Mouse (Mus musculus) CH12.LX (cell line): Measurements from ENCODE around the gene Matk. TPM values are rescaled to one million over a fixed set of nuclear protein-coding genes. Genes with fewer than 3 reads are reported as not detected.

Experiments used
- DNase-seq: peaks from one replicate; pipeline ENCODE4 v3.0.0-alpha.2; 2013; ENCODE audit errors: extremely low read depth
- H3K27ac ChIP-seq: 2 replicates; pipeline ENCODE4 v1.5.1; 2012; ENCODE audit warnings: low read depth, mild to moderate bottlenecking, control low read depth, moderate library complexity; ENCODE audit not compliant: insufficient read depth
- H3K27me3 ChIP-seq: replicated peaks from 2 replicates; pipeline ENCODE3; 2012; ENCODE audit warnings: inconsistent platforms
- H3K36me3 ChIP-seq, 2 experiments: replicated peaks in 1 of 2; 2 replicates each; pipeline versions ENCODE3 to v1.6.1; 2012; ENCODE audit warnings: inconsistent platforms in 1 of 2, low read length in 1 of 2, mild to moderate bottlenecking in 1 of 2, mixed read lengths in 1 of 2, moderate library complexity in 1 of 2; ENCODE audit not compliant: control insufficient read depth in 1 of 2, insufficient read depth in 1 of 2
- H3K4me1 ChIP-seq, 2 experiments: 2 replicates each; pipeline ENCODE4 v1.6.1; 2012; ENCODE audit warnings: inconsistent platforms in 1 of 2, moderate library complexity in 1 of 2; ENCODE audit not compliant: insufficient read depth in 2 of 2, control insufficient read depth in 1 of 2
- H3K4me2 ChIP-seq: 2 replicates; pipeline ENCODE4 v1.6.1; 2012; ENCODE audit warnings: low read depth, mild to moderate bottlenecking, control low read depth; ENCODE audit not compliant: poor library complexity, insufficient read depth, severe bottlenecking
- H3K4me3 ChIP-seq, 3 experiments: fragments of 150-350 bp in 1 of 3; sonication (generic) in 1 of 3; replicated peaks in 1 of 3; 2 replicates each; pipeline versions ENCODE3 to v1.5.1; 2011 to 2012; ENCODE audit warnings: low read depth in 2 of 3, low read length in 2 of 3, mild to moderate bottlenecking in 2 of 3, moderate library complexity in 2 of 3, control low read depth in 1 of 3, improper control_type of control experiment in 1 of 3, inconsistent platforms in 1 of 3, mixed read lengths in 1 of 3; ENCODE audit not compliant: poor library complexity in 1 of 3
- H3K79me2 ChIP-seq: replicated peaks from 2 replicates; pipeline ENCODE4 v1.6.1; 2012; ENCODE audit warnings: mild to moderate bottlenecking, moderate library complexity; ENCODE audit not compliant: control insufficient read depth, poor library complexity, insufficient read depth, severe bottlenecking; ENCODE audit errors: extremely low read depth
- H3K9ac ChIP-seq: 2 replicates; pipeline ENCODE4 v1.6.1; 2012; ENCODE audit warnings: low read depth, mild to moderate bottlenecking, control low read depth, moderate library complexity; ENCODE audit not compliant: insufficient read depth
- H3K9me3 ChIP-seq: replicated peaks from 2 replicates; pipeline ENCODE3; 2012; ENCODE audit warnings: low read length, inconsistent platforms, mixed read lengths
- EP300 ChIP-seq: IDR thresholded peaks from 2 replicates; pipeline ENCODE4 v1.6.1; 2011; ENCODE audit warnings: low read length, improper control_type of control experiment
- IRF4 ChIP-seq: IDR thresholded peaks from 2 replicates; pipeline ENCODE4 v1.6.1; 2014; ENCODE audit warnings: low read depth, mild to moderate bottlenecking, inconsistent platforms, low read length, improper control_type of control experiment
- MEF2A ChIP-seq: IDR thresholded peaks from 2 replicates; pipeline ENCODE4 v1.6.1; 2014; ENCODE audit warnings: low read depth, mild to moderate bottlenecking, inconsistent platforms, low read length, improper control_type of control experiment, borderline replicate concordance
- NELFE ChIP-seq: IDR thresholded peaks from 2 replicates; pipeline ENCODE4 v1.6.1; 2011; ENCODE audit warnings: low read depth, low read length, improper control_type of control experiment
- NRF1 ChIP-seq: IDR thresholded peaks from 2 replicates; pipeline ENCODE4 v1.6.1; 2014; ENCODE audit warnings: low read depth, mild to moderate bottlenecking, inconsistent platforms, low read length, improper control_type of control experiment, moderate library complexity
- PAX5 ChIP-seq: IDR thresholded peaks from 2 replicates; pipeline ENCODE4 v1.6.1; 2012; ENCODE audit warnings: low read length, inconsistent platforms, mixed read lengths
- POLR2A ChIP-seq: IDR thresholded peaks from 2 replicates; pipeline ENCODE4 v1.6.1; 2011; ENCODE audit warnings: low read depth, mild to moderate bottlenecking, improper control_type of control experiment, low read length
- POLR2AphosphoS2 ChIP-seq: IDR thresholded peaks from 2 replicates; pipeline ENCODE4 v1.6.1; 2011; ENCODE audit warnings: low read depth, low read length, improper control_type of control experiment
- RAD21 ChIP-seq: IDR thresholded peaks from 2 replicates; pipeline ENCODE4 v1.6.1; 2011; ENCODE audit warnings: low read depth, mild to moderate bottlenecking, low read length, improper control_type of control experiment, moderate library complexity
- USF1 ChIP-seq: IDR thresholded peaks from 2 replicates; pipeline ENCODE4 v1.6.1; 2014; ENCODE audit warnings: low read depth, mild to moderate bottlenecking, inconsistent platforms, low read length, improper control_type of control experiment
- ZMIZ1 ChIP-seq: IDR thresholded peaks from 2 replicates; pipeline ENCODE4 v1.6.1; 2012; ENCODE audit warnings: low read depth, mild to moderate bottlenecking, inconsistent platforms, low read length, improper control_type of control experiment
- dilution Hi-C: fragments of 300-500 bp; cut with MboI; formaldehyde crosslinking; loops from 2 replicates; pipeline ENCODE4 v1.14.3; 2020; ENCODE audit warnings: low sequenced_read_pairs; ENCODE audit not compliant: extremely low pct_unique_long_range_greater_than_20kb, extremely low pct_ligation_motif_present
- in situ Hi-C: fragments of 300-500 bp; cut with MboI; formaldehyde crosslinking; loops from 3 replicates; pipeline ENCODE4 v1.14.3; 2019; ENCODE audit warnings: low sequenced_read_pairs, low pct_ligation_motif_present, low pct_unique_long_range_greater_than_20kb, mixed read lengths
- polyA plus RNA-seq: library from polyadenylated mRNA; unstranded; fragments of >175 nt; gene quantifications from 2 replicates; pipeline ENCODE4 v1.2.1, GENCODE M21; 2012; ENCODE audit warnings: low read depth; ENCODE audit not compliant: insufficient read length
- total RNA-seq, 2 experiments: library from RNA; depleted of rRNA; stranded (reverse); fragments of 300-350 nt in 1 of 2; fragments of >200 nt in 1 of 2; gene quantifications; 2 replicates each; pipeline ENCODE4 v1.2.3; 2012 to 2014

The Matk gene
- total and polyA plus RNA-seq, 3 experiments = 2.5 to 5.2 (median 3.9) TPM

DNA sequence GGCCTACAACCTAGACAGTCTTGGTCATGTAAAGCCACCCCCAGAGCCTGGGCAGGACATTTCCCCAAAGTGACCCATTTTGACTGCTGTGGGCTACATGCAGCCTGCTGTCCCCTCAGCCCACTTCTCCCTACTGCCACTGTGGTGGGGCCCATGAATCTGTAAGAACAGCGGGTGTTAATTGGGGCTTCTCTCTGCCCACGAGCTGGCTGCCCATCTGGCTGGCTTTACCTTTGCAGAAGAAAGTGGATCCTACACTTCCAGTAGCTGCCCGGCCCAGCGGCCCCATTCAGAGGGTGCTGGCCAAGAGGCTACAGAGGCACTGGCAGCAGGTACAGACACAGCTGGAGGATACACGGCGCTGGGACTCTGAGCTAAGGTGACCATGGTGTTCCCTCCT, 7.6 kb upstream of the Matk start:
- DNase-seq = no peak
- dilution Hi-C loops (no loop called here), in situ Hi-C loops (no loop called here)
- H3K4me3 ChIP-seq = no peak overlapping the region
- no peaks in the 10 kb centered on the region for H3K9me3 ChIP-seq
- H3K4me1 ChIP-seq = peaks cover 16 to 25% of the 10 kb centered on the region in 2 experiments
- no peak overlapping the region for H3K4me2 ChIP-seq
- peaks cover 21 to 73% of the 10 kb centered on the region in 2 experiments for H3K36me3 ChIP-seq
- H3K27ac ChIP-seq = no peak overlapping the region
- H3K27me3 ChIP-seq = no peaks in the 10 kb centered on the region
- TF ChIP-seq NELFE = no peak
- TF ChIP-seq PAX5 = no peak
- TF ChIP-seq ZMIZ1 = no peak
- no peak overlapping the region for H3K9ac ChIP-seq
- no peaks in the 10 kb centered on the region for H3K79me2 ChIP-seq

DNA sequence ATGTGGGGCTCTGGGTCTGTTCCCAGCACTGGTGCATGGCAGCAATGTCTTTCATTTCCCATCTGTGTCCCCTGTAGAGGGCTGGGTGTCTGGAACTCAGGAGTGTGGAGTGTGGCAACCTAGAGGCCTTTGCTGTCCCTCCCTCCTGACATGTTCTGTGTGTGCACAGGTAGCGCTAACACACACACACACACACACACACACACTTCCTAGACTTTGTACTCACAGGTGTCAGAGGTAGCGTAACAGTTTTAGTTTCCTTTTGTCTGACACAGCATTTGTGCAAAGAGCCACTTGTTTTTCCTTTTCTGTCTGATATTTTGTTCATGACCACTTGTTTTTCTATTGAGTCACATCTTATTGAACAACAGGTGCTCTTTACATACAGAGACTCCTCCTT, 4.9 kb upstream of the Matk start:
- Histone ChIP-seq H3K4me1 (peaks cover 16 to 22% of the 10 kb centered on the region in 2 experiments), H3K4me3 (no peak overlapping the region), H3K27me3 (no peaks in the 10 kb centered on the region), H3K9me3 (no peaks in the 10 kb centered on the region), H3K27ac (no peak overlapping the region), H3K9ac (no peak overlapping the region), H3K79me2 (no peaks in the 10 kb centered on the region), H3K4me2 (no peak overlapping the region), H3K36me3 (peaks cover 26 to 79% of the 10 kb centered on the region in 2 experiments)
- DNase-seq = no peak
- dilution Hi-C loops = no loop called here
- TF ChIP-seq USF1 (no peak), RAD21 (no peak), MEF2A (no peak), IRF4 (no peak), EP300 (no peak), POLR2A (no peak), POLR2AphosphoS2 (no peak)
- in situ Hi-C loops = no loop called here

DNA sequence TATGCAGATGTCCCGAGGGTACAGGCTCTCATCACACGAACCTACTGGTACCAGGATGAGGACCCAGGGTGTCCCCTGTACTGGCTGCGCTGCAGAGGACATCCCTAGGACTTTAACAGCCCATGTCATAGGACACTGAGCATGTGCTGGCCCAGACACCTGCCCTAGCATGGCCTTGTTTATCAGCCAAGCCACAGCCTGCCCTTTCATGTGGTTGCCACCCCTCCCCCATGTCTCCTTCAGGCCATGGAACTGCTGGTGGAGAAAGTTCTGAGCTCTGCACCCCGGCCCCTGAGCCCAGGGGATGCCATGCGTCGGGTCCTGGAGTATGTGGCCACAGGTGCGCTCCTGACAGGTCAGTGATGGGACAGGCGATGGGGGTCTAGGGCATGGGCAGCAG, 3.3 kb upstream of the Matk start:
- H3K4me3 ChIP-seq = no peak overlapping the region
- no peak for DNase-seq
- H3K27me3 ChIP-seq = no peaks in the 10 kb centered on the region
- no peaks in the 10 kb centered on the region for H3K79me2 ChIP-seq
- peaks cover 15 to 19% of the 10 kb centered on the region in 2 experiments for H3K4me1 ChIP-seq
- TF ChIP-seq NRF1 (0 out of 2 replicates have a peak, but pooled peaks have one; percentile 15), MEF2A (no peak)
- TF ChIP-seq, all 38 proteins: peak for 1
- in situ Hi-C loops = no loop called here
- dilution Hi-C loops = no loop called here
- H3K9ac ChIP-seq = no peak overlapping the region
- H3K36me3 ChIP-seq = peaks cover 26 to 70% of the 10 kb centered on the region in 2 experiments
- no peaks in the 10 kb centered on the region for H3K9me3 ChIP-seq
- no peak overlapping the region for H3K4me2 ChIP-seq
- no peak overlapping the region for H3K27ac ChIP-seq
